Mouse (Mus musculus): ENCODE measurements around the gene Acbd3.

The Acbd3 gene

DNA sequence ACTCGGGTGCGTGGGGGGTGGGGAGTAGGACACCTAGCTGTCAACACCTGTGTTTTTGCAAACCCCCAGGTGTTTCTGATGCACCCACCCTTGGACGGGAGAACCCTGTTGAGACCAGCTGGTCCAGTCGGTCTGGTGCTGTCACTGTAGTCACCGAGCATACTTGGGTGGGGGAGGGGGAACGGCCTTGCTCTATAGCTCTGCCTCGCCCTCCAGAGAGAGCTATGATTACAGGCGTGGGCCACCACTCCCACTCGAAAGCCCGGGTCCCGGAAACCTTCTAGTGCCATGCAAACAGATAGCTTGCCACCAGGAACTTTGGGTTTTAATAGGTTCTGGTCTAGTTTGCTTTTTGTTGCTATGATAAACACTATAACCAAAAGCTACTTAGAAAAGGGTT lies 36.3 kb downstream of the Acbd3 start:
- no peak for DNase-seq (ENCODE audit: low read depth in 2 of 2, low spot score in 2 of 2)

DNA sequence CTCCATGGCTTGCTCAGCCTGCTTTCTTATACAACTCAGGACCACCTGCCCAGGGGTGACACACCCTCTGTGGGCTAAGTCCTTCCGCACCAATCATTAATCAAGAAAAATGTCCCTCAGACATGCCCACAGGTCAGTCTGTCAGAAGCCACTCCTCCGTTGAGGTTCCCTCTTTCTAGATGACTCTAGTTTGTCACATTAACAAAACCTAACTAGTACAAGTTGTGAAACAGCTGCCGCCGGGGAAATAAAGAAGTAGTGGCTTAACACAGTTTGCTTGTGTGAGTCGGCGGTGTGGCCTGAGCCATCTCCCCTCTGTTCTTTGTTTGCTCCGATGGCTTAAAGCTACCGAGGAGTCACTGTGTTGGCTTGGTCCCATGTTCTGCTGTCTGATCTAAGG lies 36.8 kb downstream of the Acbd3 start:
- DNase-seq (ENCODE audit: low read depth in 2 of 2, low spot score in 2 of 2), result no peak

- no peak for DNase-seq (ENCODE audit: low read depth in 2 of 2, low spot score in 2 of 2)
Measured at GRCm38 (mm10) chr1:180763307-180763706, 37.5 kb downstream of the Acbd3 start.

DNA sequence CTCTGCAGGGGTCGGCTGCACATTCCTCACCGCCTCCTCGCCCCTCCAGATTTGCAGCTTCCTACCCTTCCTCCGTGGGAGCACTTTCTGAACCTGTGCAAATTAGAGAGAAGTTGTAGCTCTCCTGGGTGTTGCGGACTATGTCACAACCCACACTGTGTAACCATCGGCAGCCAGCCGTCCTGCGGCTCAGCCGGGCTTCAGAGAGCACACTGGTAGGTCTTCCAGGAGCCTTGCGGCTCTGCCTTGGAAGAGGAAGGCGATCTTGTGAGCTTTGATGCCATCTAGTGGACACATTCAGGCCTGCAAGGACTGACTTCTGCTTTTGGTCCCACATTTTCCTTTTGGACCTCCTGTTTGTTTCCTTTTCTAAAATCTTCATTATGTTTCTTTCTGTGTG lies 38.0 kb downstream of the Acbd3 start:
- peak; percentile 66 to 77 for DNase-seq (ENCODE audit: low read depth in 2 of 2, low spot score in 2 of 2)

DNA sequence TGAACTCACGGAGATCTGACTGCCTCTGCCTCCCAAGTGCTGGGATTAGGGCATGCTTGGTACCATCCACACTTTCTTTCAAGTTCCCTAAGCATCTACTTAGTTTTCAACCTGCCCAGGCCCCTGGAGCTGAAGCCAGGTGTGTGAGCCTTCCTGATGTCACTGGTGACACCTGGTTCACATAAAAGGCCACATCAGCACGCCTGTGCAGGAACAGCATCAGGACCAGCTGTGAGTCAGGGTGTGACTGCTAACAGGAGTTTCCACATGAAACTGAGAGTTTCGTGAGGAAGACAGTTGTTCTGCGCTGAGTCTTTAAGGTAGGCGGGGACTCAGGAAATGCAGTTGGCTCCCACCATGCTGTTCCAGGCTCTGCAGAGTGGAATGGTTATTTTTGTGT lies 39.5 kb downstream of the Acbd3 start:
- DNase-seq (ENCODE audit: low read depth in 2 of 2, low spot score in 2 of 2), result no peak

DNA sequence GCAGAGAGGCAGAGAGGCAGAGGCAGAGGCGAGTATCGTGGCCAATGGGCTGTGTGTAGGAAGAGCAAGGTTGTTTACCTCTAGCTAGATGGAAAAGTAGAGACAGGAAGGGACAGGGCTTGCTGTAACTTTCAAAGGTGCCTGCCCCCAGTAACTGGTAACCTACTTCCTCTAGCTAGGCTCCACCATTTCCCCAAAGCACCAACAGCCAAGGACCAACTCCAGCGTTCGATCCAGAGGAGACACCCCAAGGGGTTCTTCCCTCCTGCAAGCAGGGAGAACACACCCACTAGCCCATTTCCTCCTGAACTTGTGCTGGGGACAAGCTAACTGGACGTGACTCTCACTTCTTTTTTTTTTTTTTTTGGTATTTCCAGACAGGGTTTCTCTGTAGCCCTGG lies 40.7 kb downstream of the Acbd3 start:
- DNase-seq (ENCODE audit: low read depth in 2 of 2, low spot score in 2 of 2), result peak in 1 of 2 experiments; percentile 25

GRCm38 (mm10) chr1:180767541-180768333 lies 41.9 kb downstream of the Acbd3 start:
- DNase-seq (ENCODE audit: low read depth in 2 of 2, low spot score in 2 of 2), result peak in 1 of 2 experiments; percentile 28

DNA sequence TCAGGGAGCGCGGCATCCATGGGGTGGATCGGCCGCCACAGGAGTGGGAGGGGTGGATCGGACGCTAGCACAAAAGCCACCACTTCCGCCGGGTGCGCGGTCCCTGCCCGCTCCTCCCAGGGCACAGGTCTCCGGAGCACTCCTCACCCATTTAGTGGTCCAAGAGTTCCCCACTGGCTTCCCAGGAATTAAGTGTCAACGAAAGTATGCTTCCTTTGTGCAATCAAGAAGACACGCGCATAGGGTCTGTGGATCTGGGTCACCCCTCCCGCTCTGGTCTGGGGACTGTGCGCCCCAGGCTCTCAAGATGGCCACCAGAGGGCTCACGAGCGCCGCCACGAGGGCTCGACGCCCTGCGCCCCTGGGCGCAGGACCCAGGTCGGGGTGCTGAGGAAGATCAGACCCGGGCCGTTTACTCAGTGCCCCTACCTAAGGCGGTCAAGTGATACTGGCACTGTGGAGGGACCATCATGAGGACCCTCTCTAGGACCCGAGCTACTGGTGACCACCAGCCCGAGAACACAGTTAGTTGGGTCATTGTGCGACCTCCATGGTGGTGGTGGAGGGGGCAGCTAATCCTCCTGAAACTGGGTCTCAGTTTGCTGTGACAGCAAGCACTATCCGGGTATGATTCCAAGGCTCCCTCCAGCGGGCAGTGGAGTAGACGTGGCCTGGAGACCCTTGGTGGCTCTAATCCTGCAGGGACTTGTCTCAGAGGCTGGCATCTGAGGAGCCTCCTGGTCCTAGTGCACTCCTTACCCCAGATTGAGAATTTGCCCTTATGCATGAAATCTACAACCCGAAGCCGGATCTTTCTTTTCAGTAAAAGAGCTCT lies 42.7 kb downstream of the Acbd3 start:
- DNase-seq (ENCODE audit: low read depth in 2 of 2, low spot score in 2 of 2), result peak; percentile 71 to 73

DNA sequence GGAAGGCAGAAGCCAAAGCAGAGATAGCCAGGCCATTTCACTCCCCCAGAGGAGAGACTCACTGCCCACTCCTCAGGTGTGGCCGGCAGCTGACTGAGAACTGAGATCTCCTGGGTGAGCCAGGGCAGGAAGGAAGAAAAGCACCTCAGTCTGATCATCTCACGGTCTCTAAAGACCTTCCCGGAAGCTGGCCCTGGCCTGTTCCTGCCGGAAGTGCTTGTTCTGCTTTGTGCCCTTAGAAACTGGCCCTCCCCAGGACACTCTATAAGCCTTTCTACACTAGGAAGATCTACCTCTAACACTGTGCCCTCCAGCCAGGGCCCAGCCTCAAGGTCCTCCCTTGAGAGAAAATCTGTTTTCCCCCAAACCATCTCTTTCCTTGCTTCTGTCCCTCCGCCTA lies 45.5 kb downstream of the Acbd3 start:
- DNase-seq (ENCODE audit: low read depth in 2 of 2, low spot score in 2 of 2), result no peak

DNA sequence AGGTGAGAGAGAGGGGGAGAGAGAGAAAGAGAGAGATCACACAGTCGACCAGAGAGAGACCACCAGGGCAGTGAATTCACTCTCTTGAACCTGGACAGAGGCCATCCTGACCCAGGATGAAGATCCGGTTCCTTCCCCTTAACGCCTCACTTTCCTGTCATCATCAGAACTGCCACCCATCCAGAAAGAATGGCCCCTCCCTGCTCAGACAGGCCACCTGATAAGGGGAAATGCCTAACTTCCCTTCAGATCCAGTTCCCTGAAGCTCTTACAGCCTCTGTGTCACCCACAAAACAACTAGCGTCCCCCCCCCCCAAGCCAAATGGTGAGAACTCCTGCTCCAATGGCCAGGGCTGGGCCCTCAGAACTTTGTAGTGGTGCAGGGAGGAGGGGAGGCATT lies 45.9 kb downstream of the Acbd3 start:
- no peak for DNase-seq (ENCODE audit: low read depth in 2 of 2, low spot score in 2 of 2)

- no peak for DNase-seq (ENCODE audit: low read depth in 2 of 2, low spot score in 2 of 2)
Measured at GRCm38 (mm10) chr1:180772291-180772690, 46.4 kb downstream of the Acbd3 start.

DNA sequence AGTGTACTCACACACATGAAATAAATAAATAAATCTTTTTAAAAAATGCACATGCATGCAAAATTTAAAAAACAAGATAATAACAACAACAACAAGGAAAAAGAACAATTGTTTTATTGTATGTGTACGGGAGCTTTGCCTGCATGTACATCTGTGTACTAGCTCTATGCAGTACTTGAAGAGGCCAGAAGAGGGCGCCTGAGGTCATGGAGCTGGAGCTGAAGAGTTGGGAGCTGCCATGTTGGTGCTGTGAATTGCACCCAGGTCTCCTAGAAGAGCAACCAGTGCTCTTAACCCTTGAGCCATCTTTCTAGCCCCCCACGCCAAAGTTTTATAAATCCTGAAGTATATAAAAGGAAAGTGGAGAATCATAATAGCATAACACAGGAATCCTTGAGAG lies 48.8 kb downstream of the Acbd3 start:
- DNase-seq (ENCODE audit: low read depth in 2 of 2, low spot score in 2 of 2), result peak in 1 of 2 experiments; percentile 41

- DNase-seq (ENCODE audit: low read depth in 2 of 2, low spot score in 2 of 2), result no peak
Measured at GRCm38 (mm10) chr1:180775317-180775716, 49.5 kb downstream of the Acbd3 start.

GRCm38 (mm10) chr1:180775849-180776493 lies 50.1 kb downstream of the Acbd3 start:
- DNase-seq (ENCODE audit: low read depth in 2 of 2, low spot score in 2 of 2), result no peak

DNA sequence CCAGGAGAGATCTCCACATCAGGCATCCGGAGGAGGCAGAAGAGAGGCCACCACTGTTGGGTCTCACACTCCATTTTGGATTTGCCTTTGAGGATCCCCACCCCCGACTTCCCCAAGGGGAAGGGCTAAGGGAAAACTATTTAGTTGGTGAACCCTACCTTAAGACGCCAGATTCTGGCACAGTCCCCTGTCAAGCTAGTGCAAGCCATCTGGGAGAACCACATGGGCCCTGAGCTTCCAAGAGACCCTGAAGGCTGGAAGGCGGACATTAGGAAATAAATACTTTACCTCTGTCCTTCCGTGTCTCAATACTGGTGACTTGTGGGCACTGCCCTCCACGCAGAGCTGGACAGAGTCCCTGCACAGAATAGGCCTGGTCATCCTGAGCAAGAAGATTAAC lies 50.7 kb downstream of the Acbd3 start:
- no peak for DNase-seq (ENCODE audit: low read depth in 2 of 2, low spot score in 2 of 2)

- no peak for DNase-seq (ENCODE audit: low read depth in 2 of 2, low spot score in 2 of 2)
Measured at GRCm38 (mm10) chr1:180777289-180777659, 51.4 kb downstream of the Acbd3 start.

DNA sequence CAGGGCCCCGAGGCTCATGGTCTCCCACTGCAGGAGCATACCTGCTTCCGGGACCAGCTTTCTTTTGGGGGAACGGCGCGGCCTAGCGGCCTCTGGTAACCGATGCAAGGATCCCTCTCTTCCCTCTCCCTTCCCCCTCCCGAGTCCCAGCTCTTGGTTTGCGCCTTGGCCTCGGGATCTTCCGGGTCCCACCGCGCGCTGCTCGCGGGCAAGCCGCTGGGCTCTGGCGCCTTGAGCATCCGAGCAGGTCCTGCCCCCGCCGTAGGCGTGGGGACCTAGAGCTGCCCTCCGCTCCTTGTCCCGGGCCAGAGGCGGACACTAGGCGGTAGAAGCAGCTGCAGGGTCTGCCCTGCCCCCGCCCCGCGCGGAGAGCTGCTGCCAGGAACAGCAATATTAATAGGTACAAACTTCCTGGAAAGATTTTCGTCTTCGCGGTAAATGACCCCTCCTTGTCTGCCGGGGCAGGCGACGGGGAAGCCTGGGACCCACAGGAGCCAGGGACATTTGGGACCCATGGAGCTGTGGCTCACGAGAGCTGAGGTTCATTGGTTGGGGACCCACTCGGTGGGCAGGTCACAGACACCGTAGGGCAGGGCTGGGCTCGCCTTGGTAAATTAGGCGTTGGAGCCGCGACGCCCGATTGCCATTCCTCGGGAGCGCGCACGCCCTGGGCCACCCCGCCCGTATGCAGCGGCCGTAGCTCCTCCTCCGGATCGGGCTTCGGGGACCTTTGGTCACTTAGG lies 52.0 kb downstream of the Acbd3 start:
- DNase-seq (ENCODE audit: low read depth in 2 of 2, low spot score in 2 of 2), result peak; percentile 59 to 68

DNA sequence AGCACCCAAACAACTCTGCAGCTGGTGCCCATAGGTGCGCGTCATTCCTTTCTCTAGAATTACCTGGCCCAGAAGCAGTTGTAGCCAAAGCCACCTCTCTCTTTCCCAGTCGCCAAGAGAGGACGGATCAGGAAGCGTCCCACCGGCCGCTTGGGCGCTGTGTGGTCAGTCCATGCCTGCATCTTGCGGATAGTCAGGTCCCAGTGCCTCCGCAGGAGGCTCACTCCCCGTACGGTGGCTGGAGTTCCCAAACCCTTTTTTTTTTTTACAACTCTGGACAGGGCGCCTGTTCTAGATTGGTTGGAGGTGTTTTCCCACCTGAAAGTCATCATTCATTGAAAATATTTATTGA lies 52.5 kb downstream of the Acbd3 start:
- no peak for DNase-seq (ENCODE audit: low read depth in 2 of 2, low spot score in 2 of 2)

- no peak for DNase-seq (ENCODE audit: low read depth in 2 of 2, low spot score in 2 of 2)
Measured at GRCm38 (mm10) chr1:180778941-180779340, 53.1 kb downstream of the Acbd3 start.

GRCm38 (mm10) chr1:180780291-180780690 lies 54.4 kb downstream of the Acbd3 start:
- DNase-seq (ENCODE audit: low read depth in 2 of 2, low spot score in 2 of 2), result no peak

DNA sequence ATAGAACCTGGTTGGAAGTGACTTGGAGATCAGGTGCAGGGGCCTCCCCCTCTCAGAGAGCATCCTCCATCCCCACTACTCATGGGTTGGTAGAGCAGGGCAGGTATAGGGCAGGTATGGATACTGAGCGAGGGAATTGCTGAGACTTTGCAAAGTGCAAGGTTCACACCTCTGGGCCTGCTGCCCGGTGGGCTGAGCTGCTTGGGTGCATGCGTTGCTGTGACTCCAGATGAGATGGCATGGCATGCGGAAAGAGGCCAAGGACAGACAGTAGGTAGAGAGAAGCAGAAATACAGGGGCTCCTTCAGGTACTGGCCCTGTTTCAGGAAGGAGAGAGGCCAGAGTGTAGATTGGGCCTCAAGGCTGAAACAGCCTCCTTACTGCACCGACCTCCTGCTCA lies 55.4 kb downstream of the Acbd3 start:
- no peak for DNase-seq (ENCODE audit: low read depth in 2 of 2, low spot score in 2 of 2)

All from CD8-positive naive resting alpha-beta T cell, adult 2 months (primary cell).